Mouse (Mus musculus): Measurements from ENCODE around the gene Nxn.

DNA sequence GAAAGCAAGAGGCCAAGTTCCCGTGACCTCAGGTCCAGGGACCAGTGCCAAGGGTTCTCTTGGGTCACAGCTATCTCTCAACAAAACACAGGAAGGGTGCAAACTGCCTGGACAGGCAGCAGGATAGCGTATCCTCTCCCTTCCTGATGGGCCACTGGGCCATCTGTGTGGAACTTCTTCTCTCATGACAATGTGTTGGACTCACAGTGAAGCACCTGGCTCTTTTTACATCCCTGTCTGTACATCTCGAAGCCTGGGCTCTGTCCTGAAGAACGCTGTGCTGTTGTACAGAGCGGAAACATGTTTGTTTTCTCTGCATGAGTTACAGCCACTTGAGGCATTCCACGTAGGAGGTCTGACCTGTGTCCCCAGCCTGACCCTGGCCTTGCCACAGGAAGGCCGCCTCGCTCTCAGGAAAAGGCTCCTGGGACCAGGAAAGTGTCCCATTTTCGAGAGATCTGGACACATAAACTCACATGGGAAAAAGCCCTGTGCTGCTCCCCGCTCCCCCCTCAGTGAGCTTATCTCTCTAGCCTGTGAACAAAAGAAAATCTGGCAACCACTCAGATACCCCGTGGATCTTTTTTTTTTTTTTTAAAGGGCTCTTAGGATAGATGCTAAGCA, 18.9 kb downstream of the Nxn start:
- TF ChIP-seq CTCF (IDR thresholded peaks at IDR 0.05) (no peak), EP300 (IDR thresholded peaks at IDR 0.05) (no peak)

All from lung, postnatal 0 days (tissue).